Mouse (Mus musculus): Measurements from ENCODE around the gene Gpc6. TPM values are rescaled to one million over a fixed set of nuclear protein-coding genes. Genes with fewer than 3 reads are reported as not detected.

The Gpc6 gene
- polyA plus RNA-seq, 1 experiment, result 4.7 TPM

GRCm38 (mm10) chr14:116927341-116928315 is 2.5 kb downstream of the Gpc6 start:
- no peaks in the 10 kb centered on the region for H3K4me1 ChIP-seq (ENCODE audit: control insufficient read depth, insufficient read depth, low read length)
- H3K27ac ChIP-seq (ENCODE audit: insufficient read depth, low read length), result no peak overlapping the region
- no peak for TF ChIP-seq CTCF (IDR thresholded peaks at IDR 0.05; ENCODE audit: extremely low read depth, insufficient read depth, low read length)
- TF ChIP-seq POLR2A (IDR thresholded peaks at IDR 0.05; ENCODE audit: extremely low read depth, insufficient read depth, low read length), result no peak
- H3K4me3 ChIP-seq (ENCODE audit: insufficient read depth, low read length), result peak overlapping the region; percentile 47

- no peaks in the 10 kb centered on the region for H3K4me1 ChIP-seq (ENCODE audit: control insufficient read depth, insufficient read depth, low read length)
- peak overlapping the region; percentile 47; the same call in 1 of the 2 replicates for H3K4me3 ChIP-seq (ENCODE audit: insufficient read depth, low read length)
- TF ChIP-seq POLR2A (IDR thresholded peaks at IDR 0.05; ENCODE audit: extremely low read depth, insufficient read depth, low read length), result no peak
- no peak for TF ChIP-seq CTCF (IDR thresholded peaks at IDR 0.05; ENCODE audit: extremely low read depth, insufficient read depth, low read length)
- no peak overlapping the region for H3K27ac ChIP-seq (ENCODE audit: insufficient read depth, low read length)
Observed at GRCm38 (mm10) chr14:116928395-116928794, 3.3 kb downstream of the Gpc6 start.

- H3K4me3 ChIP-seq (ENCODE audit: insufficient read depth, low read length), result no peak overlapping the region; the same call in 1 of the 2 replicates
- TF ChIP-seq CTCF (IDR thresholded peaks at IDR 0.05; ENCODE audit: extremely low read depth, insufficient read depth, low read length) (no peak), POLR2A (IDR thresholded peaks at IDR 0.05; ENCODE audit: extremely low read depth, insufficient read depth, low read length) (no peak)
- no peaks in the 10 kb centered on the region for H3K4me1 ChIP-seq (ENCODE audit: control insufficient read depth, insufficient read depth, low read length)
- H3K27ac ChIP-seq (ENCODE audit: insufficient read depth, low read length), result no peak overlapping the region
Observed at GRCm38 (mm10) chr14:116928796-116929529, 3.8 kb downstream of the Gpc6 start.

DNA sequence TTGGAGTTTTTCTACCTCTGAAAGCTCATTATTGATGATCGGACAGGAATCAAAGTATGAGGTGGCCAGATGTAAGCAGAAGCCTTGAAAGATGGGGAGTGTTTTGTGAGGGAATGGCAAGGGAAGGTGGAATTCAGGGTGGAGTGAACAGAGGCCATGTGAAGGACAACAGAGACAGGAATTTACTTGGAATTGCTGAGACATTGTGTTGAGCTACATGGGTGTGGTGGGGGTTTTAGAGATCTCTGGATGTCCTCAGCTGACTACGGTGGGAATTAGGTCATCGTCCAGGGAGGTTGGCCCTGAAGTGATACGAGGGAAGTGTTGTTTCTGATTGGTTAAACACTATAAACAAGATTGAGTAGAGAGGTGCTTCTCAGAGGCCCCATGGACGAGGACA is 8.7 kb downstream of the Gpc6 start:
- Histone ChIP-seq H3K4me3 (ENCODE audit: insufficient read depth, low read length) (no peak overlapping the region), H3K27ac (ENCODE audit: insufficient read depth, low read length) (no peak overlapping the region), H3K4me1 (ENCODE audit: control insufficient read depth, insufficient read depth, low read length) (peaks cover 1% of the 10 kb centered on the region; the same call in 1 of the 2 replicates)
- TF ChIP-seq CTCF (IDR thresholded peaks at IDR 0.05; ENCODE audit: extremely low read depth, insufficient read depth, low read length) (no peak), POLR2A (IDR thresholded peaks at IDR 0.05; ENCODE audit: extremely low read depth, insufficient read depth, low read length) (no peak)

- Histone ChIP-seq H3K4me1 (ENCODE audit: control insufficient read depth, insufficient read depth, low read length) (peaks cover 1% of the 10 kb centered on the region; the same call in 1 of the 2 replicates), H3K27ac (ENCODE audit: insufficient read depth, low read length) (no peak overlapping the region), H3K4me3 (ENCODE audit: insufficient read depth, low read length) (no peak overlapping the region)
- TF ChIP-seq POLR2A (IDR thresholded peaks at IDR 0.05; ENCODE audit: extremely low read depth, insufficient read depth, low read length) (no peak), CTCF (IDR thresholded peaks at IDR 0.05; ENCODE audit: extremely low read depth, insufficient read depth, low read length) (peak; percentile 41; the same call in 1 of the 2 replicates)
Observed at GRCm38 (mm10) chr14:116937910-116938560, 12.9 kb downstream of the Gpc6 start.

- no peak overlapping the region for H3K4me3 ChIP-seq (ENCODE audit: insufficient read depth, low read length)
- TF ChIP-seq POLR2A (IDR thresholded peaks at IDR 0.05; ENCODE audit: extremely low read depth, insufficient read depth, low read length) (no peak), CTCF (IDR thresholded peaks at IDR 0.05; ENCODE audit: extremely low read depth, insufficient read depth, low read length) (no peak)
- peaks cover 1% of the 10 kb centered on the region; the same call in 1 of the 2 replicates for H3K4me1 ChIP-seq (ENCODE audit: control insufficient read depth, insufficient read depth, low read length)
Observed at GRCm38 (mm10) chr14:116938735-116939134, 13.6 kb downstream of the Gpc6 start.

DNA sequence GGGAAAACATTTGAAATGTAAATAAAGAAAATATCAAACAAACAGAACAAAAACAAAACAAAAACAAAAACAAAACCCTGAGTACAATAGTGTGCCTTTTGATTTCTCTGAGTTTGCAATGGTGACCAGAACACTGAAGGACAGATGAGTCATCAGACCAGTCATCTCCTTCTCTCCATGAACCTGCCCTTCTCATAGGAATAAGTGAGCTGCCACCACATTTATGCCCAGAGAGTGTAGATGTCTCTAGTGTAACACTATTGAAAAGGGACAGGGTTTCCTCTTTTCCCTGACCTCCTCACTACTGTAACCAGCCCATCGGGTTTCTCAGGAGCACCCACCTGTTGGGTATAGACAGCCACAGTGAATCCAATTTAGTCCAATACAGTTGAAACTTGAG is 14.4 kb downstream of the Gpc6 start:
- TF ChIP-seq POLR2A (IDR thresholded peaks at IDR 0.05; ENCODE audit: extremely low read depth, insufficient read depth, low read length) (no peak), CTCF (IDR thresholded peaks at IDR 0.05; ENCODE audit: extremely low read depth, insufficient read depth, low read length) (no peak)
- H3K4me3 ChIP-seq (ENCODE audit: insufficient read depth, low read length), result no peak overlapping the region
- H3K27ac ChIP-seq (ENCODE audit: insufficient read depth, low read length), result no peak overlapping the region
- H3K4me1 ChIP-seq (ENCODE audit: control insufficient read depth, insufficient read depth, low read length), result peaks cover 1% of the 10 kb centered on the region; the same call in 1 of the 2 replicates

More at GRCm38 (mm10) chr14:116938735-116939134, 13.6 kb downstream of the Gpc6 start:
- no peak overlapping the region for H3K27ac ChIP-seq (ENCODE audit: insufficient read depth, low read length)

GRCm38 (mm10) chr14:116941772-116942171 is 16.7 kb downstream of the Gpc6 start:
- TF ChIP-seq CTCF (IDR thresholded peaks at IDR 0.05; ENCODE audit: extremely low read depth, insufficient read depth, low read length) (no peak), POLR2A (IDR thresholded peaks at IDR 0.05; ENCODE audit: extremely low read depth, insufficient read depth, low read length) (no peak)
- peaks cover 1% of the 10 kb centered on the region; the same call in 1 of the 2 replicates for H3K4me1 ChIP-seq (ENCODE audit: control insufficient read depth, insufficient read depth, low read length)
- no peak overlapping the region for H3K4me3 ChIP-seq (ENCODE audit: insufficient read depth, low read length)
- H3K27ac ChIP-seq (ENCODE audit: insufficient read depth, low read length), result no peak overlapping the region

DNA sequence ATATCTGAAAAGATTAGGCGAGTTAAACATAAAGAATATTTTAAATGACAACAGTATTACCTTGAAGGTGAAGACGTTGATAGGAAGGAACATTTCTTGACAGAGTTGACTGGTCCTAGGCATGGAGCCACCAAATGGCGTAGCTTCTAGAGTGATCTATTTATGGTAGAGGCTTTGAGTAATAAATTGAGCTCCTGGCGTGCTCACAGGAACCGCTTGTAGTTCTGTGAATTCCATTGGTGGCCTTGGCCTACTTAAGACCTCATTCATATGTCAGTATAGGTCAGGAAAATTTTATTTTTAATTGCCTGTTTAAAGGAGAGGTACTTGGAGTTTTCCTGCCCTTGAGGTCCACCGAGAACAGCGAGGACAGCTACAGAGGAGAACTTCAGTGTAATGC is 18.6 kb downstream of the Gpc6 start:
- Histone ChIP-seq H3K4me3 (ENCODE audit: insufficient read depth, low read length) (no peak overlapping the region), H3K27ac (ENCODE audit: insufficient read depth, low read length) (no peak overlapping the region), H3K4me1 (ENCODE audit: control insufficient read depth, insufficient read depth, low read length) (no peaks in the 10 kb centered on the region)
- TF ChIP-seq CTCF (IDR thresholded peaks at IDR 0.05; ENCODE audit: extremely low read depth, insufficient read depth, low read length) (no peak), POLR2A (IDR thresholded peaks at IDR 0.05; ENCODE audit: extremely low read depth, insufficient read depth, low read length) (no peak)

Measured in cortical plate, adult 2 months (tissue).